In genomic region chr2:24473641-24474511, GRCm38 (mm10) we compare ENCODE assay signal across 9 mouse cellular contexts. TPM values are rescaled to one million over a fixed set of nuclear protein-coding genes. Genes with fewer than 3 reads are reported as not detected.
A peak's percentile ranks its signal among the peaks of the same experiment; 100 is the strongest.
DNase-seq lines count a peak whose midpoint lies in the region; ATAC-seq and TF ChIP-seq lines count a peak whose summit lies in the region.
"Had no signal": no experiment of that assay in that cellular context is flagged by ENCODE, and none has a peak within 500 bp of the region (broad histone marks: within the 10 kb centered on the region; RNA-seq: fewer than 3 reads in every experiment).

No protein-coding gene starts in this region.

- H3K4me3 ChIP-seq in lung, postnatal 0 days (ENCODE audit: low read depth, low read length), result peak overlapping the region; percentile 17
- peak overlapping the region; percentile 13; the same call in 1 of the 2 replicates for H3K4me3 ChIP-seq in liver, embryonic 12.5 days
- H3K4me3 ChIP-seq in stomach, embryonic 16.5 days (replicated peaks; ENCODE audit: low read length), result peak overlapping the region; percentile 26

- no peak for DNase-seq in lung, postnatal 0 days (ENCODE audit: low spot score)
- DNase-seq in lung, postnatal 14 days, result no peak
- DNase-seq in forelimb bud, embryonic 11.5 days (ENCODE audit: low read depth, low spot score), result peak; percentile 17
- no peak for DNase-seq in layer of hippocampus, adult 9-11 months
- DNase-seq in cerebellum, adult 11-12 months, result no peak
- DNase-seq: thymus, postnatal 36 days had no signal

- 3% methylated on average over 56 of the region's 56 CpGs for WGBS in lung, postnatal 0 days
- 2% methylated on average over 56 of the region's 56 CpGs for WGBS in liver, embryonic 12.5 days (ENCODE audit: insufficient replicate concordance)
- 4% methylated on average over 56 of the region's 56 CpGs for WGBS in stomach, embryonic 16.5 days

- ATAC-seq in lung, postnatal 0 days, result no peak
- no peak for ATAC-seq in liver, embryonic 12.5 days
- ATAC-seq in stomach, embryonic 16.5 days (ENCODE audit: insufficient read depth, low FRiP score), result no peak
- ATAC-seq in CD4-positive, CD25-positive, alpha-beta regulatory T cell, adult 4 months, result no peak

- TF ChIP-seq EP300 in lung, postnatal 0 days (IDR thresholded peaks at IDR 0.05), result no peak

- no peaks in the 10 kb centered on the region for H3K36me3 ChIP-seq in lung, postnatal 0 days (ENCODE audit: insufficient read depth, low read length)
- no peaks in the 10 kb centered on the region for H3K36me3 ChIP-seq in liver, embryonic 12.5 days
- H3K36me3 ChIP-seq in stomach, embryonic 16.5 days (ENCODE audit: control insufficient read depth, insufficient read depth, low read length), result no peaks in the 10 kb centered on the region

- H3K9ac ChIP-seq in lung, postnatal 0 days (replicated peaks; ENCODE audit: low read depth), result no peak overlapping the region
- H3K9ac ChIP-seq in liver, embryonic 12.5 days, result no peak overlapping the region
- H3K9ac ChIP-seq in stomach, embryonic 16.5 days (ENCODE audit: low read length), result peak overlapping the region; percentile 48; the same call in 1 of the 2 replicates

- 0 out of 2 replicates have a peak, but pooled peaks cover 3% of the 10 kb centered on the region for H3K4me1 ChIP-seq in lung, postnatal 0 days (ENCODE audit: insufficient read depth, low read depth, low read length)
- H3K4me1 ChIP-seq in liver, embryonic 12.5 days, result no peaks in the 10 kb centered on the region
- H3K4me1 ChIP-seq in stomach, embryonic 16.5 days (ENCODE audit: control insufficient read depth, insufficient read depth, low read length), result peaks cover 11% of the 10 kb centered on the region; the same call in 1 of the 2 replicates

- no peak overlapping the region for H3K27ac ChIP-seq in lung, postnatal 0 days (ENCODE audit: low read length)
- H3K27ac ChIP-seq in liver, embryonic 12.5 days, result no peak overlapping the region
- H3K27ac ChIP-seq in stomach, embryonic 16.5 days (ENCODE audit: low read length), result no peak overlapping the region

- peaks cover 34% of the 10 kb centered on the region for H3K27me3 ChIP-seq in lung, postnatal 0 days (replicated peaks; ENCODE audit: insufficient read depth, low read length)
- peaks cover 83% of the 10 kb centered on the region for H3K27me3 ChIP-seq in liver, embryonic 12.5 days (replicated peaks)
- H3K27me3 ChIP-seq in stomach, embryonic 16.5 days (ENCODE audit: control insufficient read depth, insufficient read depth, low read length), result peaks cover 38% of the 10 kb centered on the region

- peak overlapping the region; percentile 32 for H3K4me2 ChIP-seq in lung, postnatal 0 days (replicated peaks; ENCODE audit: low read depth, low read length)
- H3K4me2 ChIP-seq in liver, embryonic 12.5 days, result peak overlapping the region; percentile 28
- peak overlapping the region; percentile 49 for H3K4me2 ChIP-seq in stomach, embryonic 16.5 days (ENCODE audit: low read depth, low read length)

- no peak for TF ChIP-seq CTCF in lung, postnatal 0 days (IDR thresholded peaks at IDR 0.05)

- no peaks in the 10 kb centered on the region for H3K9me3 ChIP-seq in lung, postnatal 0 days (ENCODE audit: low read length)
- H3K9me3 ChIP-seq in liver, embryonic 12.5 days (replicated peaks), result no peaks in the 10 kb centered on the region
- H3K9me3 ChIP-seq in stomach, embryonic 16.5 days (replicated peaks; ENCODE audit: control insufficient read depth, low read length), result no peaks in the 10 kb centered on the region

RNA-seq across cellular contexts. Expression of gene Pax8, which starts 1.5 kb away (rescaled TPM):
- not detected in 2 replicates for polyA plus RNA-seq in lung, postnatal 0 days (2015; fragmentation: Nextera tagmentation; extraction: Ambion mirVana)
- not detected in 2 replicates for polyA plus RNA-seq in liver, embryonic 12.5 days (2016; fragmentation: Nextera tagmentation; extraction: Ambion mirVana)
- polyA plus RNA-seq in stomach, embryonic 16.5 days (2015; fragmentation: Nextera tagmentation; extraction: Ambion mirVana), result 0.17 and 0.67 TPM in 2 replicates
- polyA plus RNA-seq in CD4-positive, CD25-positive, alpha-beta regulatory T cell, adult 4 months (2017; shearing (Covaris generic)), result not detected
